Mouse (Mus musculus) liver, postnatal 0 days (tissue): ENCODE data around the gene Ints13.

Experiments
- CTCF ChIP-seq: sonication (generic); IDR thresholded peaks from 2 replicates; pipeline ENCODE4 v1.5.1; 2016; ENCODE audit warnings: antibody characterized with exemption, low read depth
- EP300 ChIP-seq: IDR thresholded peaks from 2 replicates; pipeline ENCODE4 v1.6.1; 2016; ENCODE audit warnings: antibody characterized with exemption, low read depth, mild to moderate bottlenecking

- TF ChIP-seq CTCF = no peak
- no peak for TF ChIP-seq EP300
Measured at GRCm38 (mm10) chr6:146540386-146540785, 37.2 kb downstream of the Ints13 start.
